Mouse (Mus musculus) thymus, adult 2 months (tissue): Measurements from ENCODE around the gene Gm20388. TPM values are rescaled to one million over a fixed set of nuclear protein-coding genes. Genes with fewer than 3 reads are reported as not detected.

Experiments used
- DNase-seq: peaks from one replicate; pipeline ENCODE4 v3.0.0; 2021
- H3K27ac ChIP-seq: fragments of 200-500 bp; 2 replicates; pipeline ENCODE4 v1.5.1; 2012; ENCODE audit warnings: low read length, control low read depth; ENCODE audit not compliant: control insufficient read depth, insufficient read depth
- H3K27me3 ChIP-seq: fragments of 200-500 bp; 2 replicates; pipeline ENCODE4 v1.6.1; 2012; ENCODE audit warnings: mild to moderate bottlenecking, low read length, moderate library complexity, mixed read lengths; ENCODE audit not compliant: control insufficient read depth, insufficient read depth
- H3K36me3 ChIP-seq: fragments of 200-500 bp; 2 replicates; pipeline ENCODE4 v1.6.1; 2012; ENCODE audit warnings: mild to moderate bottlenecking, low read length, moderate library complexity; ENCODE audit not compliant: control insufficient read depth, insufficient read depth
- H3K4me1 ChIP-seq: fragments of 200-500 bp; replicated peaks from 2 replicates; pipeline ENCODE4 v1.6.1; 2012; ENCODE audit warnings: low read length; ENCODE audit not compliant: control insufficient read depth, insufficient read depth
- H3K4me3 ChIP-seq: fragments of 200-500 bp; 2 replicates; pipeline ENCODE4 v1.5.1; 2012; ENCODE audit warnings: mild to moderate bottlenecking, low read length, control low read depth, moderate library complexity; ENCODE audit not compliant: control insufficient read depth, insufficient read depth
- CTCF ChIP-seq: fragments of 200-500 bp; IDR thresholded peaks from 2 replicates; pipeline ENCODE4 v1.5.1; 2012; ENCODE audit warnings: mild to moderate bottlenecking, control low read depth, low read length, moderate library complexity, borderline replicate concordance; ENCODE audit not compliant: control insufficient read depth, poor library complexity, insufficient read depth; ENCODE audit errors: extremely low read depth
- POLR2A ChIP-seq: fragments of 200-500 bp; IDR thresholded peaks from 2 replicates; pipeline ENCODE4 v1.6.1; 2012; ENCODE audit warnings: mild to moderate bottlenecking, low read length, control low read depth, moderate library complexity; ENCODE audit not compliant: control insufficient read depth, poor library complexity, insufficient read depth; ENCODE audit errors: extremely low read depth
- WGBS: fragments of 180-500 bp; shearing (Covaris S2); methylation state at CpG from one replicate; pipeline ENCODE4 v1.1.7; 2018; 5-methylcytosine and 5-hydroxymethylcytosine counted together
- polyA plus RNA-seq: library from polyadenylated mRNA; depleted of rRNA; stranded (reverse); fragments of >200 nt; gene quantifications from 2 replicates; pipeline ENCODE4 v1.2.3, GENCODE M21; 2012

Gm20388 gene
- polyA plus RNA-seq, 1 experiment, result 103 TPM

DNA sequence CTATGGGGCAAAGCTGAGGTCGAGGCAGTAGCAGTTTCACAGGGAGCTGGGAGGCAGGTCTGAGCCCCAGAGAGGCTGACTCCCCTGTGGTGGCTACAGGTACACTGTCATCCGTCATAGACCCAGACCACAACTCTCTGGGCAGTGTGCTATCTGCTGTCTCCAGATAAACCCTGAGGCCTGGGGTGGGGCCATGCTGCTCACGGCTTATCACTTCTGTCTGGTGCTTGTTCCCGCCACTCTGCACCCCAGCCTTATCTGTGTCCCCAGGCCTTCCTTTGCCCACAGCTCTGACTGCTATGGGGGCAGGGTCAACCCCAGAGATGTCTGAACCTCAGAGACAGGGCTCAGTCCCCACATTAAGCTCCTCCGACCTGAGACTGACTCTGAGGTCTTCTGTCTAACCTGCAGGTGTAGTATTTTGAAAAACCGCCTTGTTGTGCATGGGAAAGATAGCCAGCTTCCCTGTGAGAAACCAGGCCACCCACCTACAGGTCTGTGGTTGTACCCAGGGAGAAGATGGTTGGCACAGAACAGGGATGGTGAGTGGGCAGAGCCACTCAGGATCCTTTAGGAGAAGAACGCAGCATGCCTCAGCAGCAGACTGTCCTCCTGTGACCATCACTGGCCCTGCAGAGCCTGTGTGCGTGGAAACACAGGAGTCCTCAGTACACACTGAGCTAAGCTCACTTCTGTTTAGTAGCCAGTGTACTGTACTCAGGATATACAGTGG is 461.2 kb downstream of the Gm20388 start:
- DNase-seq, result no peak
- peaks cover 44% of the 10 kb centered on the region for H3K4me1 ChIP-seq
- no peaks in the 10 kb centered on the region for H3K36me3 ChIP-seq
- no peak overlapping the region for H3K4me3 ChIP-seq
- 47% methylated on average over 8 of the region's 8 CpGs for WGBS
- H3K27me3 ChIP-seq, result no peaks in the 10 kb centered on the region; the same call in 1 of the 2 replicates
- no peak overlapping the region for H3K27ac ChIP-seq
- TF ChIP-seq CTCF (no peak), POLR2A (no peak)

DNA sequence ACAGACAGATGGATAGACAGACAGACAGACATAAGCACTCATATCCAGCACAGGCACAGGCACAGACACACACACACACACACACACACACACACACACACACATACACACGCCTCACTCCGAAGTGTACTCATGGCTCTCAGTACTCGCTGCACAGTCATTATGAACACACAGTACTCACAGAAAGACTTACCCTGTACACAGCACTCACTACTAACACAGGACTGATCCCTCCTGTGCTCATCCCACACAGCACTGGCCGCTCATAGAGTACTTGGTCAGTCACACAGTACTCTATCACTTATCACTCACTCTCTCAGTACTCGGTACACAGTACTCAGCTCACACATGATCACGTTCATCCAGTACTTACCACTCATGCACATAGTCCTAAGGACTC is 462.0 kb downstream of the Gm20388 start:
- H3K4me1 ChIP-seq, result peaks cover 43% of the 10 kb centered on the region
- no peaks in the 10 kb centered on the region for H3K36me3 ChIP-seq
- H3K4me3 ChIP-seq, result no peak overlapping the region
- 92% methylated on average over 6 of the region's 6 CpGs for WGBS
- no peak overlapping the region for H3K27ac ChIP-seq
- H3K27me3 ChIP-seq, result no peaks in the 10 kb centered on the region; the same call in 1 of the 2 replicates
- no peak for DNase-seq
- TF ChIP-seq CTCF (no peak), POLR2A (no peak)

DNA sequence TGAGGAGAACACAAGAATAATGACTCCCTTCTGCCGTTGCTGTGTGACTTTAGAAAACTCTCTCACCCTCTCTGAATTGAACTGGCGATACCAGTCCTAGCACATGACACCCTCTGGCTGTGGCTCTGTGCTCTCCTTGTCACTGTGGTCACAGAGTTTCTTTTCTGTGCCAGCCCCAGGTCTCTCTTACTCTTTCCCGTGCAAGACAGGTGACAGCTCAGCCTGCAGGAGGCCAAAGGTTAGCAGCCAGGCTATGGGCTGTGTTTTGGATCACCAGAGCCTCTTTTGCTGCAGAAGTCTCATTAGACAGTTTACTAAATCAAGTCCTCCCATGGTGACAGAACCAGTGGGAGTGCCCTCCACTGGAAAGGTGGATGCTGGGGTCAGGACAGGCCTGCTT is 463.0 kb downstream of the Gm20388 start:
- no peak for TF ChIP-seq CTCF
- TF ChIP-seq POLR2A, result no peak
- peaks cover 45% of the 10 kb centered on the region for H3K4me1 ChIP-seq
- WGBS, result 51% methylated on average over 3 of the region's 3 CpGs
- H3K36me3 ChIP-seq, result no peaks in the 10 kb centered on the region
- H3K27me3 ChIP-seq, result no peaks in the 10 kb centered on the region; the same call in 1 of the 2 replicates
- no peak overlapping the region for H3K27ac ChIP-seq
- DNase-seq, result no peak
- no peak overlapping the region for H3K4me3 ChIP-seq

DNA sequence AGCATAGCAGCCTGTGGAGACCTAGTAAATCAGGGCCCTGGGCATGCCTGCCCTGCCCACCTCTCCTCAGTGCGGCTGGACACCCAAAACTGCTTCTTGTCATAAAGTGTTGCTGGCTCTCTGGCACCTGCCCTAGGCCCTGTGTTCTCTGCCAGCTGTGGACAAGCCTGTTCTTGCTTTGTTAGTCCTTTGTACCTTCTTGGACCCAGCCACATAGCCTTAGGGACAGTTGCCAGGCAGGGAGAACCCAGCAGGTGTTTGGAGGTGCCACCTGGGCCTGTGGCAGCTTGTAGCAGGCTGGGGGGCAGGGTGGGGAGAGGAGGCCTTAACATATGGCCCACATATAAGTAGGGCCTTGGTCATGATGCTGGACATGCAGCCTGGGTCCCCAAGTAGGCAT is 463.4 kb downstream of the Gm20388 start:
- no peaks in the 10 kb centered on the region; the same call in 1 of the 2 replicates for H3K27me3 ChIP-seq
- TF ChIP-seq CTCF, result no peak
- no peak for TF ChIP-seq POLR2A
- WGBS, result 67% methylated on average over 1 of the region's 1 CpGs
- H3K27ac ChIP-seq, result no peak overlapping the region
- H3K36me3 ChIP-seq, result no peaks in the 10 kb centered on the region
- no peak for DNase-seq
- H3K4me1 ChIP-seq, result peaks cover 42% of the 10 kb centered on the region
- no peak overlapping the region for H3K4me3 ChIP-seq

GRCm38 (mm10) chr8:120374514-120374913 is 463.9 kb downstream of the Gm20388 start:
- Histone ChIP-seq H3K36me3 (no peaks in the 10 kb centered on the region), H3K27ac (no peak overlapping the region), H3K27me3 (no peaks in the 10 kb centered on the region; the same call in 1 of the 2 replicates), H3K4me3 (no peak overlapping the region), H3K4me1 (peaks cover 38% of the 10 kb centered on the region)
- TF ChIP-seq CTCF, result no peak
- TF ChIP-seq POLR2A, result no peak
- WGBS, result 56% methylated on average over 9 of the region's 9 CpGs
- no peak for DNase-seq

- Histone ChIP-seq H3K27ac (no peak overlapping the region), H3K36me3 (no peaks in the 10 kb centered on the region), H3K4me3 (no peak overlapping the region), H3K4me1 (peaks cover 36% of the 10 kb centered on the region), H3K27me3 (no peaks in the 10 kb centered on the region; the same call in 1 of the 2 replicates)
- WGBS, result 58% methylated on average over 5 of the region's 5 CpGs
- TF ChIP-seq CTCF, result no peak
- no peak for DNase-seq
These were observed 464.5 kb downstream of the Gm20388 start for GRCm38 (mm10) chr8:120375170-120375569.
